Mouse (Mus musculus) liver, embryonic 13.5 days (tissue): ENCODE results near the gene Gm45062. TPM values are rescaled to one million over a fixed set of nuclear protein-coding genes. Genes with fewer than 3 reads are reported as not detected.
A peak's percentile ranks its signal among the peaks of the same experiment; 100 is the strongest.
"Not testable (repeated sequence)": the region's sequence is repeated elsewhere in the genome, so short reads cannot be mapped to it uniquely, and the experiment has no call there.

Source experiments
- ATAC-seq: fragments of 200-750 bp; cut with Nextera tagmentation; 2 replicates; pipeline ENCODE4 v1.8.0; 2017; ENCODE audit warnings: low read depth, mild to moderate bottlenecking, moderate number of reproducible peaks, moderate library complexity
- DNase-seq: peaks from one replicate; pipeline ENCODE4 v3.0.0; 2022
- H3K27ac ChIP-seq: fragments of 300-500 bp; sonication (generic); 2 replicates; pipeline ENCODE4 v1.5.1; 2015; ENCODE audit warnings: moderate library complexity, mild to moderate bottlenecking, inconsistent platforms
- H3K27me3 ChIP-seq: fragments of 300-500 bp; sonication (generic); 2 replicates; pipeline ENCODE4 v1.6.1; 2015; ENCODE audit warnings: mild to moderate bottlenecking, inconsistent platforms
- H3K36me3 ChIP-seq: fragments of 300-500 bp; sonication (generic); 2 replicates; pipeline ENCODE4 v1.6.1; 2015; ENCODE audit warnings: mild to moderate bottlenecking, inconsistent platforms
- H3K4me1 ChIP-seq: fragments of 300-500 bp; sonication (generic); replicated peaks from 2 replicates; pipeline ENCODE4 v1.6.1; 2015; ENCODE audit warnings: inconsistent platforms
- H3K4me2 ChIP-seq: fragments of 300-500 bp; sonication (generic); 2 replicates; pipeline ENCODE4 v1.6.1; 2015; ENCODE audit warnings: inconsistent platforms, mild to moderate bottlenecking, moderate library complexity
- H3K4me3 ChIP-seq: fragments of 300-500 bp; sonication (generic); replicated peaks from 2 replicates; pipeline ENCODE4 v1.5.1; 2015; ENCODE audit warnings: mild to moderate bottlenecking, inconsistent platforms
- H3K9ac ChIP-seq: fragments of 300-500 bp; sonication (generic); 2 replicates; pipeline ENCODE4 v1.6.1; 2015; ENCODE audit warnings: mild to moderate bottlenecking, inconsistent platforms
- H3K9me3 ChIP-seq: fragments of 300-500 bp; sonication (generic); replicated peaks from 2 replicates; pipeline ENCODE4 v1.6.1; 2016; ENCODE audit warnings: inconsistent platforms
- WGBS: fragments of 180-500 bp; shearing (Covaris S2); methylation state at CpG from one replicate; pipeline ENCODE4 v1.1.7; 2015; ENCODE audit not compliant: insufficient replicate concordance; 5-methylcytosine and 5-hydroxymethylcytosine counted together
- polyA plus RNA-seq: library from polyadenylated mRNA; unstranded; fragments of >200 nt; fragmentation: Nextera tagmentation; extraction: Ambion mirVana; gene quantifications from 2 replicates; pipeline ENCODE4 v1.2.1, GENCODE M21; 2015

The Gm45062 gene
- polyA plus RNA-seq, 1 experiment from 2014 or later, result 1.4 TPM

DNA sequence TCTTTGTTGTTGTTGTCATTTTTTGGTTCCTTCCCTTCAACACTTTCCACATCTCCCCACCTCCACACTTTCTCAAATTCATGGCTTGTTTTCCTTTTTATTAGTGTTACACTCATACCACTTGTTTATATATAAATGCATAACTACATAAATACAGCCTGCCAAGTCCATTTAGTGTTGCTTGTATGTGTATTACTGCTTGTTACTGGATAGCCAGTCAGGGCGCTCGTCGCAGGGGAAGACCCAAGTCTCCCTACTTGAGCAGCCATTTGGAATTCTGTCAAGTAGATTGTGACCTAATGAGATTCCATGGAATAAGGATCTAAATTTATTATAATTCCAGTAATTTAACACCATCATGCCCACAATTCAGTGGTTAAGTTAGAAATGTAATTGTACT lies 260.4 kb downstream of the Gm45062 start:
- DNase-seq, result no peak
- no peaks in the 10 kb centered on the region for H3K36me3 ChIP-seq
- no peak overlapping the region for H3K27ac ChIP-seq
- 83% methylated on average over 3 of the region's 3 CpGs for WGBS
- no peaks in the 10 kb centered on the region for H3K4me1 ChIP-seq
- H3K27me3 ChIP-seq, result no peaks in the 10 kb centered on the region
- H3K9me3 ChIP-seq, result no peaks in the 10 kb centered on the region
- H3K9ac ChIP-seq, result no peak overlapping the region
- H3K4me2 ChIP-seq, result no peak overlapping the region
- no peak overlapping the region for H3K4me3 ChIP-seq
- ATAC-seq, result no peak

- Histone ChIP-seq H3K4me3 (no peak overlapping the region), H3K9me3 (no peaks in the 10 kb centered on the region), H3K27ac (no peak overlapping the region), H3K4me1 (no peaks in the 10 kb centered on the region), H3K27me3 (no peaks in the 10 kb centered on the region), H3K9ac (no peak overlapping the region), H3K36me3 (no peaks in the 10 kb centered on the region), H3K4me2 (no peak overlapping the region)
- no peak for DNase-seq
- 0 out of 2 replicates have a peak, but pooled peaks have one; percentile 50 for ATAC-seq
- 73% methylated on average over 4 of the region's 4 CpGs for WGBS
Observed at GRCm38 (mm10) chr6:8521231-8521630, 262.0 kb downstream of the Gm45062 start.

GRCm38 (mm10) chr6:8524717-8525116 lies 265.5 kb downstream of the Gm45062 start:
- 72% methylated on average over 5 of the region's 5 CpGs for WGBS
- no peaks in the 10 kb centered on the region for H3K9me3 ChIP-seq
- H3K4me2 ChIP-seq, result no peak overlapping the region
- H3K4me1 ChIP-seq, result no peaks in the 10 kb centered on the region
- DNase-seq (no peak), ATAC-seq (no peak)
- H3K27me3 ChIP-seq, result no peaks in the 10 kb centered on the region
- H3K9ac ChIP-seq, result no peak overlapping the region
- H3K36me3 ChIP-seq, result no peaks in the 10 kb centered on the region
- no peak overlapping the region for H3K4me3 ChIP-seq
- H3K27ac ChIP-seq, result no peak overlapping the region

DNA sequence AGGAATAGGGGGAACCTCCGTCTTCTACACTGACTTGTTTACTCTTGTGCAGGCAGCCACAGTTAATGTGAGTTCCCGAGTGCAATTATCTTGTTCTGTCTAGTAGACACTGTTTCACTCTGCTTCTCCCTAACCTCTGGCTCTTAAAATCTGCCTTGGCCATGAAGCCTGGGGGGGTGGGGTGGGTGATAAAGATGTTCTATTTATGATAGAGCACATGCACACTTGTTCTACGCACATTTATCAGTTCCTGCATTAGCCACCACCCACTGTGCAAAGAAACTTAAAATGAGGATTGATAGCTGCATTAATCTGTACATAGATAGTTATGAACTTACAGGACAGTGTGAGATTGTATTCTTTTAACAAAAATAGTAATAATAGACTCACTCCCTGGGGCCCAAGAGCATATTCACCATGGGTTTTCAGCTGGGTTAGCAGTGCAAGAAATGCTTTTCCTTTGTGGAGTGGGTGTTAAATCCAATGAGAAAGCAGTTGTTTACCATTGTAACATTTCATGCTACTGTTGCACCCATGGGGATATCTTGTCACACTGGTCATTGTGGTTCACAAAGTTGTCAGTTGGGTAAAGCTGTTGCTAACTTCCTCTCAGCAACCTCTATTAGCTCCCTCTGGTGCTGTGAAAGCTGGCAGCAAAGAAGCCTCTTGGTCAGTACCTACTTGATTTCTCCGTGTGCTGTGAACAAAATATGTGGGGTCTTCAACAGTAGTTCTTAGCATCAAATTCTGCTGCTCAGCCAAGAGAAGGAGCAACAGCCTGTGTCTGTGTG lies 272.0 kb downstream of the Gm45062 start:
- Histone ChIP-seq H3K27ac (peak overlapping the region; percentile 83), H3K27me3 (no peaks in the 10 kb centered on the region), H3K4me1 (peaks cover 22% of the 10 kb centered on the region), H3K4me2 (peak overlapping the region; percentile 44), H3K9ac (peak overlapping the region; percentile 41; the same call in 1 of the 2 replicates), H3K36me3 (no peaks in the 10 kb centered on the region), H3K9me3 (no peaks in the 10 kb centered on the region), H3K4me3 (peak overlapping the region; percentile 23; the same call in 1 of the 2 replicates)
- peak; percentile 99 for ATAC-seq
- DNase-seq, result peak; percentile 42
- WGBS, result 19% methylated on average over 4 of the region's 4 CpGs

GRCm38 (mm10) chr6:8536944-8537343 lies 277.7 kb downstream of the Gm45062 start:
- H3K4me1 ChIP-seq, result peaks cover 9% of the 10 kb centered on the region
- no peak overlapping the region for H3K27ac ChIP-seq
- H3K9ac ChIP-seq, result no peak overlapping the region
- no peaks in the 10 kb centered on the region for H3K36me3 ChIP-seq
- no peak for DNase-seq
- ATAC-seq, result no peak
- 59% methylated on average over 2 of the region's 2 CpGs for WGBS
- no peaks in the 10 kb centered on the region for H3K9me3 ChIP-seq
- no peak overlapping the region for H3K4me2 ChIP-seq
- H3K27me3 ChIP-seq, result no peaks in the 10 kb centered on the region
- H3K4me3 ChIP-seq, result no peak overlapping the region

- H3K4me1 ChIP-seq, H3K4me3 ChIP-seq, H3K9ac ChIP-seq, H3K27ac ChIP-seq, DNase-seq, H3K9me3 ChIP-seq, H3K27me3 ChIP-seq, H3K4me2 ChIP-seq, ATAC-seq, H3K36me3 ChIP-seq: not testable (repeated sequence)
- 57% methylated on average over 4 of the region's 4 CpGs for WGBS
Observed at GRCm38 (mm10) chr6:8541531-8541930, 282.3 kb downstream of the Gm45062 start.

DNA sequence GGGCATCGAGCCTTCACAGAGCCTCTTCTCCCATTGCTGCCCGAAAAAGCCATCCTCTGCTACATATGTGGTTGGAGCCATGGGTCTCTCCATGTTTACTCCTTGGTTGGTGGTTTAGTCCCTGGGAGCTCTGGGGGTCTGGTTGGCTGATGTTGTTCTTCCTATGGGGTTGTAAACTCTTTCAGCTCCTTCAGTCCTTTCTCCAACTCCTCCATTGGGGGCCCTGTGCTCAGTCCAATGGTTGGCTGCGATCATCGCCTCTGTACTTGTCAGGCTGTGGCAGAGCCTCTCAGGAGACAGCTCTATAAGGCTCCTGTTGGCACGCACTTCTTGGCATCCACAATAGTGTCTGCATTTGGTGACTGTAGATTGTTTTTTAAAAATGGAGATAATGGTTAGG lies 285.6 kb downstream of the Gm45062 start:
- H3K9me3 ChIP-seq, result no peaks in the 10 kb centered on the region
- ATAC-seq (no peak), DNase-seq (no peak)
- H3K4me3 ChIP-seq, result no peak overlapping the region
- no peaks in the 10 kb centered on the region for H3K4me1 ChIP-seq
- H3K36me3 ChIP-seq, result no peaks in the 10 kb centered on the region
- WGBS, result 83% methylated on average over 5 of the region's 5 CpGs
- no peak overlapping the region for H3K27ac ChIP-seq
- H3K4me2 ChIP-seq, result no peak overlapping the region
- H3K27me3 ChIP-seq, result no peaks in the 10 kb centered on the region
- no peak overlapping the region for H3K9ac ChIP-seq

DNA sequence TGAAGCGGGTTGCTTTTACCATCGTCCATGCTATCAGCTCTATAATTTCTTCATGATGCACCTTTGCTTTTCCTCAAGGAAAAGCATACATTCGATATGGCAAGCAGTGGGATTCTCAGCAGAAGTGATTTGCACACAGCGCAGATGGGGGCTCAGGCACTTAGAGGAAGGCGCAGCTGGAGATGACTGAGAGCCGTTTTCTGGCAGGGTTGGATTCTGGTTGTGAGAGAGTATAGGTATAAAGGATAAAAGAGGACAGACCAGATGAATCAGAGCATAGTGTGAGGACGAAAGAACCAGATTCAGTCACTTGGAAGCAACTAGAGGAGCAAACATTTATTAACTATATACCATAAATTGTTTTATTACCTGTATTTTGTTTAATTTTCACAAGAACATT lies 286.5 kb downstream of the Gm45062 start:
- no peak for ATAC-seq
- 77% methylated on average over 7 of the region's 7 CpGs for WGBS

GRCm38 (mm10) chr6:8551155-8551554 lies 291.9 kb downstream of the Gm45062 start:
- WGBS, result 83% methylated on average over 2 of the region's 2 CpGs

More for the DNA sequence above, 286.5 kb downstream of the Gm45062 start:
- Histone ChIP-seq H3K36me3 (no peaks in the 10 kb centered on the region), H3K9me3 (no peaks in the 10 kb centered on the region), H3K4me1 (no peaks in the 10 kb centered on the region), H3K27me3 (no peaks in the 10 kb centered on the region), H3K4me2 (no peak overlapping the region), H3K27ac (no peak overlapping the region), H3K9ac (no peak overlapping the region), H3K4me3 (no peak overlapping the region)
- DNase-seq, result no peak

DNA sequence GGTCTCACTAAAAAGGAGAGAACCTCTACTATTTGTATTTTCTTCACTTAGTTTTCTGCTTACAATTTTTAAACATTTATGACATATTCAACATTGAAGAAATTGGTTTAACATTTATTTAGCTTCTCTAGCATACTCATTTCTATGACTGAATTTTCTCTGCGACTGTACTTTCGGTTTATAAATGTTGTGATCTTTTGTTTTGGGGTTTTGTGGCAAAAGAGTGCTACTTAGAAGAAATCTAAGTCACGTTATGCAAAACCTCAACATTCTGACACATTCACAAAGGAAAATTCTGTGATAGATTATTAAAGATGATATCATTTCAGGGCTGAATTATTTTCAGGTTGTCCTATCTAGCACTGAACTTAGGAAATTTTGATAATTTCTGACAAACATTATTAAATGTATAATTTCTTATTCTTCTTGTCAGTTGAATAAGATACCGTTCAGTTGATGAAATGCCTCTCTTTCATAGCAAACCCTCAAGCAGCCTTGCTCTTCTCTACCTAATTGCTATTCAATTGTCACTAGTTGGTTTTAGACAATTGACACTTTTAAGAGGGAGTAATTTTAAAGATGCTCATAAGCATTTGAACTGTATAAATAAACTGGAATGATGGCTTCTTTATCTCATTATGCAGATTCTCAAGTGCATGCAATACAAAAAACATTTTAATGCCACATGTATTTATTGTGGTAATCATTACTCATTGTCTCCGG lies 297.8 kb downstream of the Gm45062 start:
- ATAC-seq (no peak), DNase-seq (no peak)
- H3K4me1 ChIP-seq, result no peaks in the 10 kb centered on the region
- no peaks in the 10 kb centered on the region for H3K36me3 ChIP-seq
- no peak overlapping the region for H3K27ac ChIP-seq
- WGBS, result 77% methylated on average over 5 of the region's 5 CpGs
- no peak overlapping the region for H3K4me2 ChIP-seq
- H3K9me3 ChIP-seq, result no peaks in the 10 kb centered on the region
- no peak overlapping the region for H3K4me3 ChIP-seq
- H3K9ac ChIP-seq, result no peak overlapping the region
- no peaks in the 10 kb centered on the region for H3K27me3 ChIP-seq

More at GRCm38 (mm10) chr6:8551155-8551554, 291.9 kb downstream of the Gm45062 start:
- H3K4me1 ChIP-seq, result no peaks in the 10 kb centered on the region
- ATAC-seq (no peak), DNase-seq (no peak)
- no peak overlapping the region for H3K4me2 ChIP-seq
- no peaks in the 10 kb centered on the region for H3K9me3 ChIP-seq
- H3K36me3 ChIP-seq, result no peaks in the 10 kb centered on the region
- H3K4me3 ChIP-seq, result no peak overlapping the region
- no peaks in the 10 kb centered on the region for H3K27me3 ChIP-seq
- H3K27ac ChIP-seq, result no peak overlapping the region
- H3K9ac ChIP-seq, result no peak overlapping the region

DNA sequence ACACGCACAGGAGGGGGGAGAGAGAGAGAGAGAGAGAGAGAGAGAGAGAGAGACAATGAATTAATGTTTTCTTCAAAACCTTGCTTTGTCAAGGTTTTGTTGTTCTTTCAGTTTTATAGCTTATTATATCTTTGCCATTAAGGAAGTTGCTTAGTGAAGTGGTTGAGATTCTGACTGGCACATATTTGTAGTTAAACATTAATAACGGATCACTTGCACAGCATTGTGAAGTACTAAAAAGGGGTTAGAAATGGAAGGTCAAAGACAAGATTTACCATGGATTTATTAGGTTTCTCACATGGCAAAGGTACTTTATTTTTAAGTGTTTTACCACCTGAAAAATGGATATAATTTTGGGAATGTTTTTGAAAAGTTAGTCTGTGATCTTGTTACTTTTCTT lies 301.4 kb downstream of the Gm45062 start:
- H3K9me3 ChIP-seq, result no peaks in the 10 kb centered on the region

More for the DNA sequence above, 301.4 kb downstream of the Gm45062 start:
- WGBS, result 80% methylated on average over 2 of the region's 2 CpGs
- H3K4me3 ChIP-seq, result no peak overlapping the region
- H3K4me2 ChIP-seq, result no peak overlapping the region
- no peak overlapping the region for H3K9ac ChIP-seq
- H3K4me1 ChIP-seq, result no peaks in the 10 kb centered on the region
- no peak overlapping the region for H3K27ac ChIP-seq
- ATAC-seq (no peak), DNase-seq (no peak)
- no peaks in the 10 kb centered on the region for H3K27me3 ChIP-seq
- 0 out of 2 replicates have a peak, but pooled peaks cover 3% of the 10 kb centered on the region for H3K36me3 ChIP-seq
